Mouse (Mus musculus) heart, embryonic 16.5 days (tissue): ENCODE results near the gene Lman2l. TPM values are rescaled to one million over a fixed set of nuclear protein-coding genes. Genes with fewer than 3 reads are reported as not detected.

Source experiments
- ATAC-seq: fragments of 200-750 bp; cut with Nextera tagmentation; replicated peaks from 2 replicates; pipeline ENCODE4 v1.8.0; 2017; ENCODE audit warnings: moderate number of reproducible peaks; ENCODE audit not compliant: insufficient read depth, low FRiP score; ENCODE audit errors: extremely low read depth
- H3K27ac ChIP-seq: fragments of 300-500 bp; sonication (generic); 2 replicates; pipeline ENCODE4 v1.5.1; 2014; ENCODE audit warnings: mild to moderate bottlenecking, low read length, control low read depth, moderate library complexity
- H3K27me3 ChIP-seq: fragments of 300-500 bp; sonication (generic); 2 replicates; pipeline ENCODE4 v1.6.1; 2014; ENCODE audit warnings: low read length, mixed read lengths; ENCODE audit not compliant: control insufficient read depth, insufficient read depth
- H3K36me3 ChIP-seq: fragments of 300-500 bp; sonication (generic); 2 replicates; pipeline ENCODE4 v1.6.1; 2014; ENCODE audit not compliant: control insufficient read depth, insufficient read depth
- H3K4me1 ChIP-seq: fragments of 300-500 bp; sonication (generic); 2 replicates; pipeline ENCODE4 v1.6.1; 2014; ENCODE audit warnings: low read length, mixed read lengths; ENCODE audit not compliant: control insufficient read depth, insufficient read depth
- H3K4me2 ChIP-seq: fragments of 300-500 bp; sonication (generic); 2 replicates; pipeline ENCODE4 v1.6.1; 2014; ENCODE audit warnings: low read depth, mild to moderate bottlenecking, control low read depth, low read length
- H3K4me3 ChIP-seq: fragments of 300-500 bp; sonication (generic); 2 replicates; pipeline ENCODE4 v1.5.1; 2014; ENCODE audit warnings: mild to moderate bottlenecking, control low read depth, low read length
- H3K9ac ChIP-seq: fragments of 300-500 bp; sonication (generic); 2 replicates; pipeline ENCODE4 v1.6.1; 2014; ENCODE audit warnings: low read length, control low read depth
- H3K9me3 ChIP-seq: fragments of 300-500 bp; sonication (generic); replicated peaks from 2 replicates; pipeline ENCODE4 v1.6.1; 2016; ENCODE audit warnings: low read length; ENCODE audit not compliant: control insufficient read depth
- WGBS: fragments of 180-500 bp; shearing (Covaris S2); extraction: QIAGEN DNeasy Blood & Tissue Kit; methylation state at CpG from one replicate; pipeline ENCODE4 v1.1.7; 2014; 5-methylcytosine and 5-hydroxymethylcytosine counted together
- polyA plus RNA-seq: library from polyadenylated mRNA; unstranded; fragments of >200 nt; fragmentation: Nextera tagmentation; extraction: Ambion mirVana; gene quantifications from 2 replicates; pipeline ENCODE4 v1.2.1, GENCODE M21; 2015

The Lman2l gene
- polyA plus RNA-seq, 1 experiment from 2014 or later, result 50.1 TPM

DNA sequence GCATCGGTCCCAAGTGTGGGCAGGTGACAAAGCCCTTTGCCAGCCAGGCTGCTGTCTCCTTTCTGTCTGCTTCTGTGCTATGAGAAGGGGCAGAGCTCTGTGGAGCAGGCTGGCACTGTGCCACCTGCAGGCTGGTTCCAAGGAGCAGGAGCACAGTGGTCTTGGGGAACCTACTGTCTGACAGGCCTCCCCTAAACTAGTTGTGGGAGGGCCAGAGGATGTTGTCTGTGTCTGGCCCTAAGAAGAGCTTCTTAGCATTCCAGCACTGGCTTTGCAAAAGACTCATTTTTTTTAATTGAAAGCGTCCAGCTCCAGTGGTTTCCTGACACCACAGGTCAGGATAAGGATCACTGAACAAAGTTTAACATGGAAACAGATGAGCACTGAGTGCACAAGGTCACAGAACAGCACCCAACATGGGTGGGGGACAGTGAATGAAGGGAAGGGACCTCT is 33.3 kb upstream of the Lman2l start:
- Histone ChIP-seq H3K9me3 (no peaks in the 10 kb centered on the region), H3K4me2 (no peak overlapping the region), H3K27ac (no peak overlapping the region), H3K36me3 (no peaks in the 10 kb centered on the region), H3K27me3 (no peaks in the 10 kb centered on the region), H3K4me1 (peaks cover 28% of the 10 kb centered on the region), H3K4me3 (no peak overlapping the region), H3K9ac (no peak overlapping the region)
- 47% methylated on average over 2 of the region's 2 CpGs for WGBS
- ATAC-seq, result no peak

DNA sequence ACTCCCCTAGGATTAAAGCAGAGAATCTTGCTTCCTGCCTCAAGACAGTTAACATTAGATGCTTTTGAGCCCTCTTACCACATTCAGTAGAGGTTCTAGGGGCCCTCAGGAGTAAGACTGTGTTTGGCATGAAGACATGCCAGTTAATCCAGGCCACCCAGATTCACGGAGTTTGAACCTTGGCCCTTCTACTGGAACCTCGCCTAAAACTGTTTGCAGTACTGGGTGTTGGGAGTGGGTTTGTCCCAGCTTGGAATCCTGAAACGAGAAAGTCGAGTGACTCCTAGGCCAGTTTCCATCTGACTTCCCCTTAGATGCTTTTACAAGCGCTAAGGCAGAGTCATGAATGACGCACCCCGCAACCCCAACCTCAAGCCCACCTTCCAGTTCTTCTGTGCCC is 31.4 kb upstream of the Lman2l start:
- no peak overlapping the region for H3K4me3 ChIP-seq
- H3K36me3 ChIP-seq, result no peaks in the 10 kb centered on the region
- no peak overlapping the region for H3K9ac ChIP-seq
- ATAC-seq, result no peak
- H3K27me3 ChIP-seq, result no peaks in the 10 kb centered on the region
- H3K4me2 ChIP-seq, result no peak overlapping the region
- H3K27ac ChIP-seq, result no peak overlapping the region
- WGBS, result 80% methylated on average over 7 of the region's 7 CpGs
- peaks cover 42% of the 10 kb centered on the region for H3K4me1 ChIP-seq
- H3K9me3 ChIP-seq, result no peaks in the 10 kb centered on the region

DNA sequence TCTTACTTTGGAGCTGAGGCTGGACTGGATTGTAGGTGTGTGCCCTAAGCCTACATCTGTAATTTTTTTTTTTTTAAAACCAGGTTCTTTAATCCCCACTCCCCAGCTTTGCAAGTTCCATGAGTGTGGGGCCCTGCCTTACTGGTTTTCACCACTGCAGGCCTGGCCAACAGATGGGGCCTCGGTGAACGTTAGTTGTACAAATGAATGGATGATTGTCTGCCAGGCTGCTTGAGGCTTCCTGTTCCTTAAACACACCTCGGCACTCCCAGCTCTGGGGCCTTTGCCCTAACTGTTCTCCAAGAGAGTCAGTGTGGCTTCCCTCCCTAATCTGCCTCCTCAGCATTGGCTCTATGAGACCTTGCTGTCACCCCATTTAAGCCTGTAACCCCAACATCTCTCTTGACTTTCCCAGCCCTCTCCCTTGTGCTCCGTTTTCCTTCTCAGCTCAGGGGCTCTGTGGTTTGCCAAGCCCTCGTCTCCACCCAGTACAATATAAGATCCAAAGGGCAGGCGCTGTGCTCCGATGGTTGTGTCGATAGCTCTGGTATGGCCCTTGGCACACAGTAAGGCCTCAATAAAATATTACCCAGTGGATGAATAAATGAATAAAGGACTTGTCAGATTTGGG is 30.5 kb upstream of the Lman2l start:
- no peak for ATAC-seq
- Histone ChIP-seq H3K27me3 (no peaks in the 10 kb centered on the region), H3K9ac (peak overlapping the region; percentile 33), H3K36me3 (no peaks in the 10 kb centered on the region), H3K27ac (no peak overlapping the region), H3K9me3 (no peaks in the 10 kb centered on the region), H3K4me2 (peak overlapping the region; percentile 37), H3K4me1 (peaks cover 45% of the 10 kb centered on the region), H3K4me3 (0 out of 2 replicates have a peak overlapping the region, but pooled peaks have one; percentile 0)
- 57% methylated on average over 8 of the region's 8 CpGs for WGBS

DNA sequence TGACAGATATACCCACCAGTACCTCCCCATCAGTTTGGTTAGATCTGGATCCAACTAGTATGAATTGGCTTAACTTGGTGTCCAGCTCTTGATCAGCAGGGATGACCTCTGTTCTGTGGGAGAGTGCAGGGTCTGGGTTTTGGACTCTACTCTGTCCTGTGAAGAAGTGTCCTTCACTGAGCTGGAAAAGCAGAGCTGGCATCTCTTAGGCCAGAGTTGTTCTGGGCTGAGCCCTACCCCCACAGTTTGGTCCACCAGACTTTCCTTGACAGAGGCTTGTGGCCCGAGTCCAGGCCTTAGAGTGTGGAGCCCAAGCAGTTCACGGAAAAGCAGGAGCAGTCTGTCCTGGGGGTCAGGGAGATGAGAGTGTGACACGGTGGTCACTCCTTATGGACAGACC is 29.6 kb upstream of the Lman2l start:
- Histone ChIP-seq H3K9me3 (no peaks in the 10 kb centered on the region), H3K27me3 (no peaks in the 10 kb centered on the region), H3K27ac (no peak overlapping the region), H3K4me2 (peak overlapping the region; percentile 37; the same call in 1 of the 2 replicates), H3K9ac (no peak overlapping the region), H3K4me3 (no peak overlapping the region), H3K4me1 (peaks cover 45% of the 10 kb centered on the region), H3K36me3 (no peaks in the 10 kb centered on the region)
- 61% methylated on average over 3 of the region's 3 CpGs for WGBS
- no peak for ATAC-seq

DNA sequence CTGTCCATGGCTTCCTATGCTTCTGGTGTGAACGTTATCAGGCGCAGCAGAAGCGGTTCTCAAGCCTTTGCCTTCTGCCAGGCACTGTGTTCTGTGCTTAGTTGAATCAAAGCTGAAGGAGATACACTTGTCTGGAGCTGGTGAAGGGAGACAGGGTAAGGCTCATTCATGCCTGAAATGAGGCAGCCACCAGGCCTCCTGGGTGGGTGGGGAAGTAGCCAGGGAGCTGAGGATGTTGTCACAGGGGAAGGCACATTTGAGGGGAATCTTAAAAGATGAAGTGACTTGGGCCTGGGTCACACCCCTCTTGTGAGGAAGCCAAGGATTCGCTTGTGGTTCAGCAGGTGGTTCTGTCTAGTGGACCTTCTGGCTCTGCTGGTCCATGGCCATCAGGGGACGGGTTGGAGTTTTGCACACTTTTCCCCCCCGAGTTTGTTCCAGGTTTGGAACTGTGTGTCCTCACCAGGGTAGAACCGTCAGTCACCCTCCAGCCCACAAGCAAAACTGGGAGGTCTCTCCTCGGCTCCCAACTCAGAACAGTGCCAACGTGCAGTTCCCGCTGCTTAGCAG is 28.2 kb upstream of the Lman2l start:
- Histone ChIP-seq H3K27ac (no peak overlapping the region), H3K9ac (peak overlapping the region; percentile 38; the same call in 1 of the 2 replicates), H3K4me1 (peaks cover 44% of the 10 kb centered on the region), H3K27me3 (no peaks in the 10 kb centered on the region), H3K36me3 (no peaks in the 10 kb centered on the region), H3K4me2 (peak overlapping the region; percentile 87), H3K4me3 (peak overlapping the region; percentile 69), H3K9me3 (no peaks in the 10 kb centered on the region)
- no peak for ATAC-seq
- 62% methylated on average over 10 of the region's 10 CpGs for WGBS

DNA sequence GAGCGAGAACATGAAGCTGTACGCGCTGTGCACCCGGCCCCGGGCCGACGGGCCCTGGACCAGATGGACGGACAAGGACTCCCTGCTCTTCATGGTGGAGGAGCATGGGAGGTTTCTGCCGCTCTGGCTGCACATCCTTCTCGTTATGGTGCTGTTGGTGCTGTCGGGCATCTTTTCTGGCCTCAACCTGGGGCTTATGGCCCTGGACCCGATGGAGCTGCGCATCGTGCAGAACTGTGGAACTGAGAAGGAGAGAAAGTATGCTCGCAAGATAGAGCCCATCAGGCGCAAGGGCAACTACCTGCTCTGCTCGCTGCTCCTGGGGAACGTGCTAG is 27.0 kb upstream of the Lman2l start:
- 15% methylated on average over 18 of the region's 18 CpGs for WGBS
- peak overlapping the region; percentile 87 for H3K4me2 ChIP-seq
- peak overlapping the region; percentile 52; the same call in 1 of the 2 replicates for H3K27ac ChIP-seq
- H3K9ac ChIP-seq, result peak overlapping the region; percentile 82
- no peaks in the 10 kb centered on the region for H3K36me3 ChIP-seq
- no peak for ATAC-seq
- peaks cover 37% of the 10 kb centered on the region for H3K4me1 ChIP-seq
- no peaks in the 10 kb centered on the region for H3K27me3 ChIP-seq
- H3K4me3 ChIP-seq, result peak overlapping the region; percentile 69
- no peaks in the 10 kb centered on the region for H3K9me3 ChIP-seq

DNA sequence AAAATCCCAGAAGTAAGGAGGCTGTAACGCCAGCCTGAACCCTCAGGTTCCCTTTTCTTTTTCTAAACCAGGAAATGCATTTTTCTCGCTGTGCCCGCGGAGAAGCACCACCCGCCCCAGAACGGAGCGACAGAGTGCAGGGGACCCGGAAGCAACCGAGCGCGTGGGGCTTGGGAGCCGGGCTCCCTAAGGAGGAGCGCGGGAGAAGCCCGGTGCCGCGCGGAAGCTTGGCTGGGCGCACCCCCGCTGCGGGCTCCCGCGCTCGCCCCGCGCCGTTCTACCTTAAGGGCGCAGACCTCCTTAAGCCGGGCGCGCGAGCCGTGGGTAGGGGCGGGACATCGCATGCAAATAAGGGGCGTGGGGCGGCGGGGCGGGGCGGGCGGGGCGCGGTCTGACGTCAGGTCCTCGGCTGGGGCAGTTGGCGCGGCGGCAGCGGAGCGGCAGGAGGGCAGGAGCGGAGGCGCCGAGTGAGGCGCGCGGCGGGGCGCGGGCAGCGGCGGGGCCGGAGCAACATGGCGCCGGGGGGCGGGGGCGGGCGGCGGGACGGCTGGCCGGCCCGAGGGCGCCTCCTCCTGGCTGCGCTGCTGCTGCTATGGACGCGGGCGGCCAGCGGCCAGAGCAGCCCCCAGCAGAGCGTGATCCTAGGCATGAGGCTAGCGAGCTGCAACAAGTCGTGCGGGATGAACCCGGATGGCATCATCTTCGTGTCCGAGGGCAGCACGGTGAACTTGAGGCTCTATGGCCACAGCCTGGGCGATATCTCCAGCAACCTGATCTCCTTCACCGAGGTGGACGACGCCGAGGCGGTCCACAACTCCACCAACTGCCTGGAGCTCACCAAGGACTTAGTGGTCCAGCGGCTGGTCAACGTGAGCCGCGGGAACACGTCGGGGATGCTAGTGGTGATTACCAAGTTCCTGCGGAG is 26.4 kb upstream of the Lman2l start, which contains the start of gene Cnnm4:
Gene Cnnm4 (plus strand): TSS at position 440 of the 925 bp plus-strand sequence.
- Histone ChIP-seq H3K9me3 (no peaks in the 10 kb centered on the region), H3K4me1 (peaks cover 37% of the 10 kb centered on the region), H3K9ac (peak within 1 kb of the TSS; percentile 82), H3K36me3 (no peaks in the 10 kb centered on the region), H3K4me2 (peak within 1 kb of the TSS; percentile 87), H3K4me3 (peak within 1 kb of the TSS; percentile 69), H3K27ac (peak within 1 kb of the TSS; percentile 79), H3K27me3 (no peaks in the 10 kb centered on the region)
- under 1% methylated on average over 62 of the region's 98 CpGs for WGBS
- ATAC-seq, result peak; percentile 93

DNA sequence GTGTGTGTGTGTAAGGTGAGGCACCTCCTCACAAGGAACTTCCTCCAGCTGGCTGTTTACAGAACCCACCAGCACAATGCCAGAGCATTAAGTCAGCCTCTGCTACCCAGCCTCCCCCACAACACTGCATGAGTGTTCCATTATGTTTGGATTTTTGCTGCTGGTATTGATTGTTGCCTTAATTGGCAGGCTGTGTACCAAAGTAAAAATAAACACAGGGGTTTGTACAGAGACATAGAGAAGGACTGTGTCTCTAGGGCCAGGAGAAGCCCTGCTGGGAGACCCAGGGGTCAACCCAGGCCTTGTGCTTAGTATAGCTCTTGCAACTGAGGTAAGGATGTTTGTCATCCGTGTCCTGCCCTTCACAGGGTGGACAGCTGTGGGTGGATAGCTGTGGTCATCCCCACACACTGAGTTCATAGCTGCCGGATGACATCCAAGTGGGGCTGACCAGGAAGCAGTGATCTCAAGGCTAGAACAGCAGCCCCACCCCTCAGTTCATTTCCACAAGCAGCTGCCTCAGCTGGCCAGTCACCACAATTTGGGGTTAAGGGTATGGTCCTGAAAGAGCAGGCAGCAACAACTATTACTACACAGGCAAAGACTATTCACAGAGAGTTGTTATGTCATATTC is 24.9 kb upstream of the Lman2l start:
- H3K4me3 ChIP-seq, result no peak overlapping the region
- 37% methylated on average over 2 of the region's 2 CpGs for WGBS
- H3K4me1 ChIP-seq, result peaks cover 27% of the 10 kb centered on the region
- no peak overlapping the region for H3K27ac ChIP-seq
- H3K27me3 ChIP-seq, result no peaks in the 10 kb centered on the region
- no peak for ATAC-seq
- H3K9ac ChIP-seq, result no peak overlapping the region
- H3K9me3 ChIP-seq, result no peaks in the 10 kb centered on the region
- H3K4me2 ChIP-seq, result no peak overlapping the region
- no peaks in the 10 kb centered on the region for H3K36me3 ChIP-seq
